Mouse (Mus musculus) CH12.LX (cell line): ENCODE measurements around the gene Cxcr6.

ENCODE experiments used
- CHD2 ChIP-seq: IDR thresholded peaks from 2 replicates; pipeline ENCODE4 v1.6.1; 2011; ENCODE audit warnings: low read length, improper control_type of control experiment
- CTCF ChIP-seq, 2 experiments: IDR thresholded peaks in 1 of 2; conservative IDR thresholded peaks in 1 of 2; 2 replicates each; pipeline ENCODE4 v1.5.1; 2011 to 2012; ENCODE audit warnings: low read depth in 2 of 2, low read length in 2 of 2, improper control_type of control experiment in 1 of 2, inconsistent platforms in 1 of 2, mild to moderate bottlenecking in 1 of 2, moderate library complexity in 1 of 2
- ELF1 ChIP-seq: IDR thresholded peaks from 2 replicates; pipeline ENCODE4 v1.6.1; 2014; ENCODE audit warnings: low read depth, mild to moderate bottlenecking, inconsistent platforms, low read length, improper control_type of control experiment
- HCFC1 ChIP-seq: IDR thresholded peaks from 2 replicates; pipeline ENCODE4 v1.6.1; 2012; ENCODE audit warnings: low read depth, mild to moderate bottlenecking, inconsistent platforms, low read length, improper control_type of control experiment
- MAFK ChIP-seq: IDR thresholded peaks from 2 replicates; pipeline ENCODE4 v1.6.1; 2011; ENCODE audit warnings: low read length, improper control_type of control experiment; ENCODE audit not compliant: insufficient replicate concordance
- POLR2A ChIP-seq: IDR thresholded peaks from 2 replicates; pipeline ENCODE4 v1.6.1; 2011; ENCODE audit warnings: low read depth, mild to moderate bottlenecking, improper control_type of control experiment, low read length
- SMC3 ChIP-seq: IDR thresholded peaks from 2 replicates; pipeline ENCODE4 v1.6.1; 2011; ENCODE audit warnings: low read depth, low read length, improper control_type of control experiment
- TCF12 ChIP-seq: IDR thresholded peaks from 2 replicates; pipeline ENCODE4 v1.6.1; 2014; ENCODE audit warnings: low read depth, mild to moderate bottlenecking, inconsistent platforms, low read length, improper control_type of control experiment
- ZC3H11A ChIP-seq: IDR thresholded peaks from 2 replicates; pipeline ENCODE4 v1.6.1; 2012; ENCODE audit warnings: low read depth, mild to moderate bottlenecking, inconsistent platforms, low read length, improper control_type of control experiment
- ZMIZ1 ChIP-seq: IDR thresholded peaks from 2 replicates; pipeline ENCODE4 v1.6.1; 2012; ENCODE audit warnings: low read depth, mild to moderate bottlenecking, inconsistent platforms, low read length, improper control_type of control experiment

- no peak for TF ChIP-seq POLR2A
- TF ChIP-seq CTCF (conservative IDR thresholded peaks at IDR 0.05 in 1 of 2, IDR thresholded peaks at IDR 0.05 in 1 of 2; ENCODE audit: low read depth in 2 of 2, low read length in 2 of 2) = no peak
- no peak for TF ChIP-seq CHD2
- no peak for TF ChIP-seq ZMIZ1
- no peak for TF ChIP-seq TCF12
- no peak for TF ChIP-seq MAFK
- TF ChIP-seq HCFC1 = no peak
- TF ChIP-seq ELF1 = no peak
- TF ChIP-seq ZC3H11A = no peak
- no peak for TF ChIP-seq SMC3
Measured at GRCm38 (mm10) chr9:123806267-123806666, at the start of gene Cxcr6.
